Mouse (Mus musculus): ENCODE measurements around the gene Foxred2. TPM values are rescaled to one million over a fixed set of nuclear protein-coding genes. Genes with fewer than 3 reads are reported as not detected.

Gene Foxred2
- polyA plus RNA-seq, 1 experiment from 2014 or later, result 5.7 TPM

GRCm38 (mm10) chr15:77926921-77927320, 29.6 kb downstream of the Foxred2 start:
- Histone ChIP-seq H3K36me3 (ENCODE audit: control insufficient read depth, insufficient read depth, low read length) (peaks cover 15% of the 10 kb centered on the region), H3K4me3 (ENCODE audit: low read depth, low read length) (no peak overlapping the region), H3K9ac (ENCODE audit: low read length) (no peak overlapping the region), H3K27me3 (ENCODE audit: control insufficient read depth, insufficient read depth, low read length) (no peaks in the 10 kb centered on the region), H3K27ac (ENCODE audit: low read depth, low read length) (no peak overlapping the region), H3K4me2 (ENCODE audit: low read depth) (no peak overlapping the region), H3K9me3 (ENCODE audit: control insufficient read depth, low read length) (no peaks in the 10 kb centered on the region), H3K4me1 (ENCODE audit: control insufficient read depth, insufficient read depth, low read length) (peaks cover 16% of the 10 kb centered on the region)
- DNase-seq (ENCODE audit: low spot score), result no peak
- ATAC-seq (ENCODE audit: insufficient read depth, low FRiP score, low TSS enrichment), result no peak
- WGBS, result 96% methylated on average over 5 of the region's 5 CpGs

GRCm38 (mm10) chr15:77925195-77925594, 31.3 kb downstream of the Foxred2 start:
- H3K9ac ChIP-seq (ENCODE audit: low read length), result no peak overlapping the region
- H3K9me3 ChIP-seq (ENCODE audit: control insufficient read depth, low read length), result no peaks in the 10 kb centered on the region
- H3K4me2 ChIP-seq (ENCODE audit: low read depth), result no peak overlapping the region
- WGBS, result 95% methylated on average over 2 of the region's 2 CpGs
- no peak overlapping the region for H3K4me3 ChIP-seq (ENCODE audit: low read depth, low read length)
- no peaks in the 10 kb centered on the region for H3K27me3 ChIP-seq (ENCODE audit: control insufficient read depth, insufficient read depth, low read length)
- no peak for DNase-seq (ENCODE audit: low spot score)
- H3K4me1 ChIP-seq (ENCODE audit: control insufficient read depth, insufficient read depth, low read length), result peaks cover 16% of the 10 kb centered on the region
- H3K27ac ChIP-seq (ENCODE audit: low read depth, low read length), result no peak overlapping the region
- no peak for ATAC-seq (ENCODE audit: insufficient read depth, low FRiP score, low TSS enrichment)
- peaks cover 17% of the 10 kb centered on the region for H3K36me3 ChIP-seq (ENCODE audit: control insufficient read depth, insufficient read depth, low read length)

GRCm38 (mm10) chr15:77923267-77924035, 33.1 kb downstream of the Foxred2 start:
- ATAC-seq (ENCODE audit: insufficient read depth, low FRiP score, low TSS enrichment) (no peak), DNase-seq (ENCODE audit: low spot score) (no peak)
- Histone ChIP-seq H3K4me2 (ENCODE audit: low read depth) (no peak overlapping the region), H3K9ac (ENCODE audit: low read length) (no peak overlapping the region), H3K27ac (ENCODE audit: low read depth, low read length) (no peak overlapping the region), H3K4me1 (ENCODE audit: control insufficient read depth, insufficient read depth, low read length) (peaks cover 7% of the 10 kb centered on the region; the same call in 1 of the 2 replicates), H3K27me3 (ENCODE audit: control insufficient read depth, insufficient read depth, low read length) (no peaks in the 10 kb centered on the region), H3K4me3 (ENCODE audit: low read depth, low read length) (no peak overlapping the region), H3K9me3 (ENCODE audit: control insufficient read depth, low read length) (no peaks in the 10 kb centered on the region), H3K36me3 (ENCODE audit: control insufficient read depth, insufficient read depth, low read length) (peaks cover 17% of the 10 kb centered on the region)
- WGBS, result 77% methylated on average over 9 of the region's 9 CpGs

GRCm38 (mm10) chr15:77922710-77923109, 33.8 kb downstream of the Foxred2 start:
- 88% methylated on average over 9 of the region's 9 CpGs for WGBS
- Histone ChIP-seq H3K4me3 (ENCODE audit: low read depth, low read length) (no peak overlapping the region), H3K9ac (ENCODE audit: low read length) (no peak overlapping the region), H3K4me1 (ENCODE audit: control insufficient read depth, insufficient read depth, low read length) (peaks cover 3% of the 10 kb centered on the region; the same call in 1 of the 2 replicates), H3K9me3 (ENCODE audit: control insufficient read depth, low read length) (no peaks in the 10 kb centered on the region), H3K27me3 (ENCODE audit: control insufficient read depth, insufficient read depth, low read length) (no peaks in the 10 kb centered on the region), H3K4me2 (ENCODE audit: low read depth) (no peak overlapping the region), H3K27ac (ENCODE audit: low read depth, low read length) (no peak overlapping the region), H3K36me3 (ENCODE audit: control insufficient read depth, insufficient read depth, low read length) (peaks cover 17% of the 10 kb centered on the region)
- ATAC-seq (ENCODE audit: insufficient read depth, low FRiP score, low TSS enrichment) (no peak), DNase-seq (ENCODE audit: low spot score) (no peak)

- no peaks in the 10 kb centered on the region for H3K4me1 ChIP-seq (ENCODE audit: control insufficient read depth, insufficient read depth, low read length)
- WGBS, result 89% methylated on average over 6 of the region's 6 CpGs
Measured at GRCm38 (mm10) chr15:77921636-77922035, 34.9 kb downstream of the Foxred2 start.

GRCm38 (mm10) chr15:77920511-77921462, 35.7 kb downstream of the Foxred2 start:
- Histone ChIP-seq H3K4me1 (ENCODE audit: control insufficient read depth, insufficient read depth, low read length) (no peaks in the 10 kb centered on the region), H3K36me3 (ENCODE audit: control insufficient read depth, insufficient read depth, low read length) (peaks cover 17% of the 10 kb centered on the region), H3K27ac (ENCODE audit: low read depth, low read length) (no peak overlapping the region), H3K4me2 (ENCODE audit: low read depth) (no peak overlapping the region), H3K9me3 (ENCODE audit: control insufficient read depth, low read length) (no peaks in the 10 kb centered on the region), H3K9ac (ENCODE audit: low read length) (no peak overlapping the region), H3K27me3 (ENCODE audit: control insufficient read depth, insufficient read depth, low read length) (no peaks in the 10 kb centered on the region), H3K4me3 (ENCODE audit: low read depth, low read length) (no peak overlapping the region)
- ATAC-seq (ENCODE audit: insufficient read depth, low FRiP score, low TSS enrichment) (no peak), DNase-seq (ENCODE audit: low spot score) (peak; percentile 21)
- WGBS, result 89% methylated on average over 10 of the region's 10 CpGs

More at GRCm38 (mm10) chr15:77921636-77922035, 34.9 kb downstream of the Foxred2 start:
- Histone ChIP-seq H3K9ac (ENCODE audit: low read length) (no peak overlapping the region), H3K36me3 (ENCODE audit: control insufficient read depth, insufficient read depth, low read length) (peaks cover 17% of the 10 kb centered on the region), H3K27me3 (ENCODE audit: control insufficient read depth, insufficient read depth, low read length) (no peaks in the 10 kb centered on the region), H3K9me3 (ENCODE audit: control insufficient read depth, low read length) (no peaks in the 10 kb centered on the region), H3K4me3 (ENCODE audit: low read depth, low read length) (no peak overlapping the region), H3K4me2 (ENCODE audit: low read depth) (no peak overlapping the region), H3K27ac (ENCODE audit: low read depth, low read length) (no peak overlapping the region)
- ATAC-seq (ENCODE audit: insufficient read depth, low FRiP score, low TSS enrichment) (no peak), DNase-seq (ENCODE audit: low spot score) (no peak)

GRCm38 (mm10) chr15:77919441-77919840, 37.1 kb downstream of the Foxred2 start:
- H3K36me3 ChIP-seq (ENCODE audit: control insufficient read depth, insufficient read depth, low read length), result peaks cover 17% of the 10 kb centered on the region
- 96% methylated on average over 12 of the region's 12 CpGs for WGBS
- no peaks in the 10 kb centered on the region for H3K4me1 ChIP-seq (ENCODE audit: control insufficient read depth, insufficient read depth, low read length)
- H3K27ac ChIP-seq (ENCODE audit: low read depth, low read length), result no peak overlapping the region
- H3K9ac ChIP-seq (ENCODE audit: low read length), result no peak overlapping the region
- no peak for DNase-seq (ENCODE audit: low spot score)
- no peaks in the 10 kb centered on the region for H3K27me3 ChIP-seq (ENCODE audit: control insufficient read depth, insufficient read depth, low read length)
- ATAC-seq (ENCODE audit: insufficient read depth, low FRiP score, low TSS enrichment), result no peak
- no peak overlapping the region for H3K4me2 ChIP-seq (ENCODE audit: low read depth)
- no peaks in the 10 kb centered on the region for H3K9me3 ChIP-seq (ENCODE audit: control insufficient read depth, low read length)
- H3K4me3 ChIP-seq (ENCODE audit: low read depth, low read length), result no peak overlapping the region

- Histone ChIP-seq H3K27me3 (ENCODE audit: control insufficient read depth, insufficient read depth, low read length) (no peaks in the 10 kb centered on the region), H3K4me3 (ENCODE audit: low read depth, low read length) (no peak overlapping the region), H3K9ac (ENCODE audit: low read length) (no peak overlapping the region), H3K9me3 (ENCODE audit: control insufficient read depth, low read length) (no peaks in the 10 kb centered on the region), H3K4me2 (ENCODE audit: low read depth) (no peak overlapping the region), H3K36me3 (ENCODE audit: control insufficient read depth, insufficient read depth, low read length) (peaks cover 2% of the 10 kb centered on the region; the same call in 1 of the 2 replicates), H3K4me1 (ENCODE audit: control insufficient read depth, insufficient read depth, low read length) (no peaks in the 10 kb centered on the region), H3K27ac (ENCODE audit: low read depth, low read length) (no peak overlapping the region)
- ATAC-seq (ENCODE audit: insufficient read depth, low FRiP score, low TSS enrichment) (0 out of 2 replicates have a peak, but pooled peaks have one; percentile 35), DNase-seq (ENCODE audit: low spot score) (peak; percentile 90)
- 42% methylated on average over 8 of the region's 8 CpGs for WGBS
Measured at GRCm38 (mm10) chr15:77916851-77917544, 39.5 kb downstream of the Foxred2 start.

Measured in neural tube, embryonic 11.5 days (tissue).